Mouse (Mus musculus): ENCODE data around the gene Ogdhl.

DNA sequence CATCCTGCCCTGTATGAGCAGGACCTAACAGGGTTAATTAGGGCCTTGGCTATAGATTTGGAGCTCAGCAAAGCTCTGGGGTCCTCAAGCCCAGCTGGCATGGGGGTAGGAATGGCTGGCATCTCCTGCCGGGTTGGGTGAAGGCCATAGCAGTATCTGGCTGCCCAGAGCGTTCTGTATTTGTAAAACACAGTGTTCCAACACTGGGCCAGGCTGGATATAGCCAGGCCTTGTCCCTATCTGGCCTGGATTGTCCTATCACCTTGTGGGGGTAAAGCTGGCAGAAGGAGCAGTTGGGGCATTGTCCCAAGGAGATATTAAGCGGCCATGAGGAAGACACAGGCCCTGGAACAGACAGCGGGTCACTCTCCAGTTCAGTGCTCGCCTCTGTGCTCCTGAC lies 1.4 kb downstream of the Ogdhl start:
- TF ChIP-seq GATA1 (IDR thresholded peaks at IDR 0.05; ENCODE audit: low read length): no peak
- no peak for TF ChIP-seq TAL1 (IDR thresholded peaks at IDR 0.05; ENCODE audit: low read length)

Data from erythroblast, embryonic 14.5 days (primary cell).